Mouse (Mus musculus): ENCODE measurements around the gene Rassf2. TPM values are rescaled to one million over a fixed set of nuclear protein-coding genes. Genes with fewer than 3 reads are reported as not detected.
A peak's percentile ranks its signal among the peaks of the same experiment; 100 is the strongest.

Rassf2 gene
- polyA plus RNA-seq, 2 experiments: 1.2 to 1.9 TPM

GRCm38 (mm10) chr2:131988550-131988949, 41.5 kb downstream of the Rassf2 start:
- H3K36me3 ChIP-seq (replicated peaks; ENCODE audit: control insufficient read depth, insufficient read depth, low read depth): no peaks in the 10 kb centered on the region
- H3K27ac ChIP-seq: no peak overlapping the region
- TF ChIP-seq EP300 (IDR thresholded peaks at IDR 0.05; ENCODE audit: low read depth) (no peak), CTCF (IDR thresholded peaks at IDR 0.05; ENCODE audit: low read depth) (no peak)
- H3K4me1 ChIP-seq (replicated peaks; ENCODE audit: control insufficient read depth in 2 of 2, insufficient read depth in 2 of 2, low read length in 1 of 2): no peaks in the 10 kb centered on the region
- no peak overlapping the region for H3K4me3 ChIP-seq (ENCODE audit: insufficient read depth in 1 of 2, low read depth in 2 of 2, low read length in 2 of 2)
- H3K27me3 ChIP-seq (ENCODE audit: control insufficient read depth, insufficient read depth, low read length): no peaks in the 10 kb centered on the region
- 43% methylated on average over 2 of the region's 2 CpGs for WGBS (ENCODE audit: insufficient replicate concordance)
- H3K9me3 ChIP-seq (ENCODE audit: control insufficient read depth, low read length): no peaks in the 10 kb centered on the region
- DNase-seq (ENCODE audit: low read depth in 3 of 3, low spot score in 3 of 3) (no peak), ATAC-seq (ENCODE audit: insufficient read depth) (no peak)
- no peak overlapping the region for H3K4me2 ChIP-seq (ENCODE audit: low read depth)
- no peak overlapping the region for H3K9ac ChIP-seq (replicated peaks)

- H3K9ac ChIP-seq (replicated peaks): no peak overlapping the region
- H3K4me2 ChIP-seq (ENCODE audit: low read depth): no peak overlapping the region
- H3K9me3 ChIP-seq (ENCODE audit: control insufficient read depth, low read length): no peaks in the 10 kb centered on the region
- H3K36me3 ChIP-seq (replicated peaks; ENCODE audit: control insufficient read depth, insufficient read depth, low read depth): no peaks in the 10 kb centered on the region
- no peaks in the 10 kb centered on the region for H3K4me1 ChIP-seq (replicated peaks; ENCODE audit: control insufficient read depth in 2 of 2, insufficient read depth in 2 of 2, low read length in 1 of 2)
- H3K27me3 ChIP-seq (ENCODE audit: control insufficient read depth, insufficient read depth, low read length): no peaks in the 10 kb centered on the region
- no peak overlapping the region for H3K4me3 ChIP-seq (ENCODE audit: insufficient read depth in 1 of 2, low read depth in 2 of 2, low read length in 2 of 2)
- no peak overlapping the region for H3K27ac ChIP-seq
- 38% methylated on average over 3 of the region's 3 CpGs for WGBS (ENCODE audit: insufficient replicate concordance)
- no peak for ATAC-seq (ENCODE audit: insufficient read depth)
- TF ChIP-seq EP300 (IDR thresholded peaks at IDR 0.05; ENCODE audit: low read depth) (no peak), CTCF (IDR thresholded peaks at IDR 0.05; ENCODE audit: low read depth) (no peak)
- DNase-seq (ENCODE audit: low read depth in 3 of 3, low spot score in 3 of 3): no peak
Observed at GRCm38 (mm10) chr2:131987950-131988349, 42.1 kb downstream of the Rassf2 start.

GRCm38 (mm10) chr2:131982546-131983196, 47.4 kb downstream of the Rassf2 start:
- no peak for ATAC-seq (ENCODE audit: insufficient read depth)
- Histone ChIP-seq H3K27ac (no peak overlapping the region), H3K4me3 (ENCODE audit: insufficient read depth in 1 of 2, low read depth in 2 of 2, low read length in 2 of 2) (no peak overlapping the region), H3K4me2 (ENCODE audit: low read depth) (no peak overlapping the region), H3K36me3 (replicated peaks; ENCODE audit: control insufficient read depth, insufficient read depth, low read depth) (no peaks in the 10 kb centered on the region), H3K9ac (replicated peaks) (no peak overlapping the region), H3K4me1 (replicated peaks; ENCODE audit: control insufficient read depth in 2 of 2, insufficient read depth in 2 of 2, low read length in 1 of 2) (no peaks in the 10 kb centered on the region), H3K27me3 (ENCODE audit: control insufficient read depth, insufficient read depth, low read length) (no peaks in the 10 kb centered on the region), H3K9me3 (ENCODE audit: control insufficient read depth, low read length) (no peaks in the 10 kb centered on the region)
- TF ChIP-seq CTCF (IDR thresholded peaks at IDR 0.05; ENCODE audit: low read depth) (peak; percentile 91), EP300 (IDR thresholded peaks at IDR 0.05; ENCODE audit: low read depth) (no peak)
- WGBS (ENCODE audit: insufficient replicate concordance): 8% methylated on average over 6 of the region's 6 CpGs
- DNase-seq (ENCODE audit: low read depth in 3 of 3, low spot score in 3 of 3): peak; percentile 10 to 30 (median 14)

- Histone ChIP-seq H3K4me3 (ENCODE audit: insufficient read depth in 1 of 2, low read depth in 2 of 2, low read length in 2 of 2) (no peak overlapping the region), H3K27me3 (ENCODE audit: control insufficient read depth, insufficient read depth, low read length) (no peaks in the 10 kb centered on the region), H3K4me1 (replicated peaks; ENCODE audit: control insufficient read depth in 2 of 2, insufficient read depth in 2 of 2, low read length in 1 of 2) (no peaks in the 10 kb centered on the region), H3K36me3 (replicated peaks; ENCODE audit: control insufficient read depth, insufficient read depth, low read depth) (no peaks in the 10 kb centered on the region), H3K27ac (no peak overlapping the region), H3K4me2 (ENCODE audit: low read depth) (no peak overlapping the region), H3K9ac (replicated peaks) (no peak overlapping the region), H3K9me3 (ENCODE audit: control insufficient read depth, low read length) (no peaks in the 10 kb centered on the region)
- DNase-seq (ENCODE audit: low read depth in 3 of 3, low spot score in 3 of 3): no peak
- no peak for TF ChIP-seq CTCF (IDR thresholded peaks at IDR 0.05; ENCODE audit: low read depth)
- no peak for TF ChIP-seq EP300 (IDR thresholded peaks at IDR 0.05; ENCODE audit: low read depth)
- ATAC-seq (ENCODE audit: insufficient read depth): no peak
- 12% methylated on average over 9 of the region's 9 CpGs for WGBS (ENCODE audit: insufficient replicate concordance)
Observed at GRCm38 (mm10) chr2:131980866-131981265, 49.2 kb downstream of the Rassf2 start.

- Histone ChIP-seq H3K9ac (replicated peaks) (no peak overlapping the region), H3K27me3 (ENCODE audit: control insufficient read depth, insufficient read depth, low read length) (no peaks in the 10 kb centered on the region), H3K27ac (no peak overlapping the region), H3K4me1 (replicated peaks; ENCODE audit: control insufficient read depth in 2 of 2, insufficient read depth in 2 of 2, low read length in 1 of 2) (no peaks in the 10 kb centered on the region), H3K36me3 (replicated peaks; ENCODE audit: control insufficient read depth, insufficient read depth, low read depth) (no peaks in the 10 kb centered on the region), H3K9me3 (ENCODE audit: control insufficient read depth, low read length) (no peaks in the 10 kb centered on the region), H3K4me3 (ENCODE audit: insufficient read depth in 1 of 2, low read depth in 2 of 2, low read length in 2 of 2) (no peak overlapping the region), H3K4me2 (ENCODE audit: low read depth) (no peak overlapping the region)
- 57% methylated on average over 3 of the region's 3 CpGs for WGBS (ENCODE audit: insufficient replicate concordance)
- no peak for ATAC-seq (ENCODE audit: insufficient read depth)
- no peak for DNase-seq (ENCODE audit: low read depth in 3 of 3, low spot score in 3 of 3)
- no peak for TF ChIP-seq CTCF (IDR thresholded peaks at IDR 0.05; ENCODE audit: low read depth)
- no peak for TF ChIP-seq EP300 (IDR thresholded peaks at IDR 0.05; ENCODE audit: low read depth)
Observed at GRCm38 (mm10) chr2:131976663-131977062, 53.4 kb downstream of the Rassf2 start.
